Mouse (Mus musculus): ENCODE results near the gene Epn3. TPM values are rescaled to one million over a fixed set of nuclear protein-coding genes. Genes with fewer than 3 reads are reported as not detected.
A peak's percentile ranks its signal among the peaks of the same experiment; 100 is the strongest.

Epn3 gene
- polyA plus RNA-seq, 1 experiment: 0.53 TPM

GRCm38 (mm10) chr11:94484636-94485035, 15.1 kb downstream of the Epn3 start:
- TF ChIP-seq CTCF (IDR thresholded peaks at IDR 0.05; ENCODE audit: borderline replicate concordance, insufficient read depth, low read length) (no peak), POLR2A (IDR thresholded peaks at IDR 0.05; ENCODE audit: low read depth, low read length) (no peak)
- Histone ChIP-seq H3K4me1 (ENCODE audit: control insufficient read depth, insufficient read depth, low read length) (no peaks in the 10 kb centered on the region), H3K4me3 (ENCODE audit: insufficient read depth, low read length) (no peak overlapping the region), H3K27ac (ENCODE audit: insufficient read depth, low read length) (no peak overlapping the region)

DNA sequence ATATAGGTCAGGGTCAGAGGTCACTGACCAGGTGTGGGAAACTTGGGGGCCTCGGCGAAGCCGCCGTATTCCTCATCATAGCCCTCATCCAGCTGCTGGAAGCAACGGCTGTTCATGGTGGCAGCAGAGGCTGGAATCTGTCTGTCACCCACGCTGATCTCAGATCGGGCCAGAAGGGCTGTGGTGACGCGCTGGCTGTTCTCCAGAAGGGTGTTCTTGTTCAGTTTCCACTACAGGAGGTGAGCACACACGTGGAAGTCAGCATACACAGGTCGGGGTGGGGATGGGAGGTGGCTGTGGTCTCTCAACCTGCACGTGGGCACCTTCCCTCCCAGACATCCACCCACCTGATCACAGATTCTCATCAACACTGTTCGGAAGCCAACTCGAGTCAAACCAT, 15.9 kb downstream of the Epn3 start:
- no peak overlapping the region for H3K27ac ChIP-seq (ENCODE audit: insufficient read depth, low read length)
- no peak for TF ChIP-seq CTCF (IDR thresholded peaks at IDR 0.05; ENCODE audit: borderline replicate concordance, insufficient read depth, low read length)
- H3K4me3 ChIP-seq (ENCODE audit: insufficient read depth, low read length): no peak overlapping the region
- no peaks in the 10 kb centered on the region for H3K4me1 ChIP-seq (ENCODE audit: control insufficient read depth, insufficient read depth, low read length)

DNA sequence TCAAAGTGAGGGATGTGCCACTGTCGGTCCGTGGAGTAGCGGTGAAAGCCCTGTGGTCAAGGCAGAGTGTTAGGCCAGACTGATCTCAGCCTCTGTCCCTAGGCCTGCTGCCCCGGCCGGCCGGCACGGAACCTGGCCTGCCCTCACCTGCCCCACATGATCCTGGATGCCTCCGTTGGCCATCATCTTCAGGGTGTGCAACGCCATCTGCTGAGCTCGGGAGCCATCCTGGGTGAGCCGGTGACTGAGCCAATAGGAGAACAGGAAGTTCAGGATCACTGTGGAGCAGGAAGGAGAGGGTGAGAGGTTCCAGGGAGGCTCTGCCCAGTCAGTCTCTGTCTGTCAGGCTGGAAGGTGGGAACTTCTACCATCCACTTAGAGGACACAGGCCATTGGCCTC, 16.3 kb downstream of the Epn3 start:
- TF ChIP-seq POLR2A (IDR thresholded peaks at IDR 0.05; ENCODE audit: low read depth, low read length) (no peak), CTCF (IDR thresholded peaks at IDR 0.05; ENCODE audit: borderline replicate concordance, insufficient read depth, low read length) (peak; percentile 4; the same call in 1 of the 2 replicates)
- Histone ChIP-seq H3K4me1 (ENCODE audit: control insufficient read depth, insufficient read depth, low read length) (no peaks in the 10 kb centered on the region), H3K27ac (ENCODE audit: insufficient read depth, low read length) (no peak overlapping the region), H3K4me3 (ENCODE audit: insufficient read depth, low read length) (no peak overlapping the region)

- no peak overlapping the region for H3K4me3 ChIP-seq (ENCODE audit: insufficient read depth, low read length)
- no peak overlapping the region for H3K27ac ChIP-seq (ENCODE audit: insufficient read depth, low read length)
- no peaks in the 10 kb centered on the region for H3K4me1 ChIP-seq (ENCODE audit: control insufficient read depth, insufficient read depth, low read length)
- TF ChIP-seq CTCF (IDR thresholded peaks at IDR 0.05; ENCODE audit: borderline replicate concordance, insufficient read depth, low read length): no peak
- no peak for TF ChIP-seq POLR2A (IDR thresholded peaks at IDR 0.05; ENCODE audit: low read depth, low read length)
Observed at GRCm38 (mm10) chr11:94482738-94483137, 17.0 kb downstream of the Epn3 start.

DNA sequence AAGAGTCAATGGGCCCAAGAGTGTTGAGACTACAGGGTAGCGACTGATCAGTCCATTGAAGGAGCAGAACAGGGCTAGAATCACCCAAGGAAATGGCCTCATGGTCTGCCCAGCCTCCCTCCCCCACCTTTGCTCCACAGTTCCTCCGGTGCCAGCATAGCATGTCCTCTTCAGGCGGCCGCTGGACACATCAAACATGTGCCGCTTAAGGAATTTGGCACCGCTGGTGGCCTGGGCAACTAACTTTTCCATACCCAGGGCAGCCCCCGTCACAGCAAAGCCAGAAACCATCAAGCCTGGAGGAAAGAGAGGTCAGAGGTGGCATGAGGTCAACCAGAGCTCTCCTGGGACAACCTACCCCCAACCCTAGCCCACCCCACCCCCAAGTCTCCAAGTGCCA, 17.8 kb downstream of the Epn3 start:
- no peak for TF ChIP-seq POLR2A (IDR thresholded peaks at IDR 0.05; ENCODE audit: low read depth, low read length)
- no peak overlapping the region for H3K27ac ChIP-seq (ENCODE audit: insufficient read depth, low read length)
- no peaks in the 10 kb centered on the region for H3K4me1 ChIP-seq (ENCODE audit: control insufficient read depth, insufficient read depth, low read length)
- no peak overlapping the region for H3K4me3 ChIP-seq (ENCODE audit: insufficient read depth, low read length)

- Histone ChIP-seq H3K4me1 (ENCODE audit: control insufficient read depth, insufficient read depth, low read length) (no peaks in the 10 kb centered on the region), H3K4me3 (ENCODE audit: insufficient read depth, low read length) (no peak overlapping the region), H3K27ac (ENCODE audit: insufficient read depth, low read length) (no peak overlapping the region)
- TF ChIP-seq POLR2A (IDR thresholded peaks at IDR 0.05; ENCODE audit: low read depth, low read length): no peak
- no peak for TF ChIP-seq CTCF (IDR thresholded peaks at IDR 0.05; ENCODE audit: borderline replicate concordance, insufficient read depth, low read length)
Observed at GRCm38 (mm10) chr11:94480382-94480781, 19.4 kb downstream of the Epn3 start.

- no peak for TF ChIP-seq CTCF (IDR thresholded peaks at IDR 0.05; ENCODE audit: borderline replicate concordance, insufficient read depth, low read length)
- TF ChIP-seq POLR2A (IDR thresholded peaks at IDR 0.05; ENCODE audit: low read depth, low read length): no peak
- Histone ChIP-seq H3K27ac (ENCODE audit: insufficient read depth, low read length) (no peak overlapping the region), H3K4me1 (ENCODE audit: control insufficient read depth, insufficient read depth, low read length) (no peaks in the 10 kb centered on the region), H3K4me3 (ENCODE audit: insufficient read depth, low read length) (no peak overlapping the region)
Observed at GRCm38 (mm10) chr11:94477651-94478050, 22.1 kb downstream of the Epn3 start.

- no peak overlapping the region for H3K27ac ChIP-seq (ENCODE audit: insufficient read depth, low read length)
- TF ChIP-seq POLR2A (IDR thresholded peaks at IDR 0.05; ENCODE audit: low read depth, low read length) (no peak), CTCF (IDR thresholded peaks at IDR 0.05; ENCODE audit: borderline replicate concordance, insufficient read depth, low read length) (no peak)
- H3K4me1 ChIP-seq (ENCODE audit: control insufficient read depth, insufficient read depth, low read length): no peaks in the 10 kb centered on the region; the same call in 1 of the 2 replicates
- no peak overlapping the region for H3K4me3 ChIP-seq (ENCODE audit: insufficient read depth, low read length)
Observed at GRCm38 (mm10) chr11:94475722-94476121, 24.1 kb downstream of the Epn3 start.

- H3K4me1 ChIP-seq (ENCODE audit: control insufficient read depth, insufficient read depth, low read length): no peaks in the 10 kb centered on the region; the same call in 1 of the 2 replicates
- TF ChIP-seq POLR2A (IDR thresholded peaks at IDR 0.05; ENCODE audit: low read depth, low read length) (no peak), CTCF (IDR thresholded peaks at IDR 0.05; ENCODE audit: borderline replicate concordance, insufficient read depth, low read length) (no peak)
- peak overlapping the region; percentile 28 for H3K4me3 ChIP-seq (ENCODE audit: insufficient read depth, low read length)
- no peak overlapping the region for H3K27ac ChIP-seq (ENCODE audit: insufficient read depth, low read length)
Observed at GRCm38 (mm10) chr11:94474544-94474910, 25.2 kb downstream of the Epn3 start.

- no peak for TF ChIP-seq CTCF (IDR thresholded peaks at IDR 0.05; ENCODE audit: borderline replicate concordance, insufficient read depth, low read length)
- TF ChIP-seq POLR2A (IDR thresholded peaks at IDR 0.05; ENCODE audit: low read depth, low read length): peak; percentile 67
- Histone ChIP-seq H3K4me3 (ENCODE audit: insufficient read depth, low read length) (peak within 1 kb of the TSS; percentile 46), H3K4me1 (ENCODE audit: control insufficient read depth, insufficient read depth, low read length) (peaks cover 4% of the 10 kb centered on the region), H3K27ac (ENCODE audit: insufficient read depth, low read length) (peak within 1 kb of the TSS; percentile 29; the same call in 1 of the 2 replicates)
Observed at GRCm38 (mm10) chr11:94473707-94474543, 25.8 kb downstream of the Epn3 start, which contains the start of gene Cacna1g. Gene Cacna1g, minus strand, starts transcription at chr11:94474198.

All from embryonic fibroblast, embryonic 13.5 days (primary cell).